Mouse (Mus musculus) spleen, adult 2 months (tissue): Measurements from ENCODE around the gene Taf1c. TPM values are rescaled to one million over a fixed set of nuclear protein-coding genes. Genes with fewer than 3 reads are reported as not detected.

Experiments used
- DNase-seq, 2 experiments: peaks; one replicate each; pipeline versions ENCODE4 v3.0.0 to v3.0.0-alpha.2; 2012 to 2021; ENCODE audit warnings: low spot score in 2 of 2, low read depth in 1 of 2
- H3K27ac ChIP-seq: fragments of 200-500 bp; 2 replicates; pipeline ENCODE4 v1.5.1; 2012; ENCODE audit warnings: low read length, inconsistent platforms; ENCODE audit not compliant: insufficient read depth
- H3K27me3 ChIP-seq: fragments of 200-500 bp; 2 replicates; pipeline ENCODE4 v1.6.1; 2012; ENCODE audit warnings: mild to moderate bottlenecking, moderate library complexity, low read length, inconsistent platforms; ENCODE audit not compliant: control insufficient read depth, insufficient read depth
- H3K36me3 ChIP-seq: fragments of 200-500 bp; 2 replicates; pipeline ENCODE4 v1.6.1; 2012; ENCODE audit warnings: mild to moderate bottlenecking, low read length, inconsistent platforms; ENCODE audit not compliant: control insufficient read depth, insufficient read depth
- H3K4me1 ChIP-seq: fragments of 200-500 bp; 2 replicates; pipeline ENCODE4 v1.6.1; 2011; ENCODE audit warnings: inconsistent platforms; ENCODE audit not compliant: control insufficient read depth, insufficient read depth, insufficient read length
- H3K4me3 ChIP-seq: fragments of 200-500 bp; 2 replicates; pipeline ENCODE4 v1.5.1; 2011; ENCODE audit warnings: mild to moderate bottlenecking, inconsistent platforms; ENCODE audit not compliant: insufficient read depth, insufficient read length; ENCODE audit errors: extremely low read depth
- CTCF ChIP-seq: fragments of 200-500 bp; IDR thresholded peaks from 2 replicates; pipeline ENCODE4 v1.5.1; 2011; ENCODE audit warnings: mild to moderate bottlenecking, inconsistent platforms; ENCODE audit not compliant: insufficient read depth, insufficient read length, insufficient replicate concordance; ENCODE audit errors: extremely low read depth
- POLR2A ChIP-seq: fragments of 200-500 bp; IDR thresholded peaks from 2 replicates; pipeline ENCODE4 v1.6.1; 2011; ENCODE audit warnings: low read depth, low read length, inconsistent platforms
- WGBS: fragments of 180-500 bp; shearing (Covaris S2); methylation state at CpG from one replicate; pipeline ENCODE4 v1.1.7; 2018; 5-methylcytosine and 5-hydroxymethylcytosine counted together
- polyA plus RNA-seq: library from polyadenylated mRNA; depleted of rRNA; stranded (reverse); fragments of >200 nt; gene quantifications from 2 replicates; pipeline ENCODE4 v1.2.3, GENCODE M21; 2012; rRNA removed

The Taf1c gene
- polyA plus RNA-seq = 28.7 and 37.1 TPM in 2 replicates

- H3K27me3 ChIP-seq = no peaks in the 10 kb centered on the region
- TF ChIP-seq POLR2A = peak; percentile 32
- peak; percentile 95 for TF ChIP-seq CTCF
- peaks cover 7% of the 10 kb centered on the region; the same call in 1 of the 2 replicates for H3K4me1 ChIP-seq
- peak within 1 kb of the TSS; percentile 77 for H3K27ac ChIP-seq
- DNase-seq = peak; percentile 86 to 91
- peak within 1 kb of the TSS; percentile 77 for H3K4me3 ChIP-seq
- WGBS = under 1% methylated on average over 23 of the region's 23 CpGs
- peaks cover 20% of the 10 kb centered on the region for H3K36me3 ChIP-seq
Measured at GRCm38 (mm10) chr8:119604996-119605395, at the start of gene Taf1c. Gene Taf1c (minus strand): TSS chr8:119605222.

GRCm38 (mm10) chr8:119651324-119651723 lies 46.3 kb upstream of the Taf1c start:
- Histone ChIP-seq H3K4me1 (no peaks in the 10 kb centered on the region), H3K4me3 (no peak overlapping the region), H3K27ac (no peak overlapping the region), H3K27me3 (no peaks in the 10 kb centered on the region), H3K36me3 (no peaks in the 10 kb centered on the region)
- DNase-seq = no peak
- TF ChIP-seq CTCF = no peak
- TF ChIP-seq POLR2A = no peak
- WGBS = 60% methylated on average over 2 of the region's 2 CpGs

GRCm38 (mm10) chr8:119646846-119647245 lies 41.8 kb upstream of the Taf1c start:
- no peak for DNase-seq
- WGBS = 82% methylated on average over 7 of the region's 7 CpGs
- no peak overlapping the region for H3K4me3 ChIP-seq
- no peaks in the 10 kb centered on the region for H3K27me3 ChIP-seq
- no peak overlapping the region for H3K27ac ChIP-seq
- no peaks in the 10 kb centered on the region for H3K4me1 ChIP-seq
- no peaks in the 10 kb centered on the region for H3K36me3 ChIP-seq
- TF ChIP-seq POLR2A (no peak), CTCF (no peak)

- WGBS = 62% methylated on average over 3 of the region's 3 CpGs
- Histone ChIP-seq H3K27me3 (no peaks in the 10 kb centered on the region), H3K27ac (no peak overlapping the region), H3K4me1 (no peaks in the 10 kb centered on the region), H3K4me3 (no peak overlapping the region), H3K36me3 (no peaks in the 10 kb centered on the region)
- no peak for DNase-seq
- no peak for TF ChIP-seq POLR2A
- no peak for TF ChIP-seq CTCF
Measured at GRCm38 (mm10) chr8:119646197-119646596, 41.2 kb upstream of the Taf1c start.

GRCm38 (mm10) chr8:119644981-119645597 lies 40.1 kb upstream of the Taf1c start:
- WGBS = 88% methylated on average over 18 of the region's 18 CpGs
- TF ChIP-seq CTCF (no peak), POLR2A (no peak)
- DNase-seq = no peak

GRCm38 (mm10) chr8:119644429-119644960 lies 39.5 kb upstream of the Taf1c start:
- no peaks in the 10 kb centered on the region for H3K36me3 ChIP-seq
- no peaks in the 10 kb centered on the region for H3K4me1 ChIP-seq
- no peak overlapping the region for H3K27ac ChIP-seq
- WGBS = 93% methylated on average over 17 of the region's 17 CpGs
- H3K27me3 ChIP-seq = no peaks in the 10 kb centered on the region
- no peak overlapping the region for H3K4me3 ChIP-seq
- no peak for DNase-seq
- TF ChIP-seq CTCF = no peak
- no peak for TF ChIP-seq POLR2A

More at GRCm38 (mm10) chr8:119644981-119645597, 40.1 kb upstream of the Taf1c start:
- no peaks in the 10 kb centered on the region for H3K27me3 ChIP-seq
- no peaks in the 10 kb centered on the region for H3K36me3 ChIP-seq
- no peak overlapping the region for H3K27ac ChIP-seq
- no peaks in the 10 kb centered on the region for H3K4me1 ChIP-seq
- no peak overlapping the region for H3K4me3 ChIP-seq

- DNase-seq = no peak
- WGBS = 82% methylated on average over 1 of the region's 1 CpGs
- Histone ChIP-seq H3K4me1 (no peaks in the 10 kb centered on the region), H3K27me3 (no peaks in the 10 kb centered on the region), H3K4me3 (no peak overlapping the region), H3K36me3 (no peaks in the 10 kb centered on the region), H3K27ac (no peak overlapping the region)
- no peak for TF ChIP-seq CTCF
- TF ChIP-seq POLR2A = no peak
Measured at GRCm38 (mm10) chr8:119642960-119643359, 37.9 kb upstream of the Taf1c start.
